ENCODE assay signal across 31 mouse cellular contexts in the genomic region with DNA sequence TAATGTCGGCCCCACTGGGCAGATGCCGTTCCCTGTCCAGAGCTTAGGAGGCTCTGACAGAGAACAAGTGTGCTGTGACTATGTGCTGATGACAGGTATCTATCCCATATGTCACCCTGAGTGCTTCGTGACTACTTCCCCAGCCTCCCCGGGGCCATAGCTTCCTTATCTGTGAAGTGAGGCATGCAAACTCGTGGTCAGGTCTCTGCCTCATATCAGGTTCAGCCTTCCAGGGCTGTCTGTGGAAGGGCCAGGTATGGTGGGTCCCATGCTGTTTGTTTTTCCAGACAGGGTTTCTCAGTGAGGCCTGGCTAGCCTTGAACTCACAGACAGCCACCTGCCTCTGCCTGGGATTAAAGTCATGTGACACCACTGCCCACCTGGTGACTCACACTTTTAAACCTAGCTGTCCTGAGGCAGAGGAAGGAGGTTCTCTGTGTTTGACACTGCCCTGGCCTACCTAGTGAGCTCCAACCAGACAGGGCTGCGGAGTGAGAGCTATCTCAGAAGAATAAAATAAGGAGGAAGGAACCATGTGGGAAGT. TPM values are rescaled to one million over a fixed set of nuclear protein-coding genes. Genes with fewer than 3 reads are reported as not detected.
"Had no signal": no experiment of that assay in that cellular context is flagged by ENCODE, and none has a peak within 500 bp of the region (broad histone marks: within the 10 kb centered on the region; RNA-seq: fewer than 3 reads in every experiment).

No protein-coding gene starts in this region.

- H3K36me3 ChIP-seq: kidney, embryonic 15.5 days; neural tube, embryonic 12.5 days; neural tube, embryonic 15.5 days had no signal

- H3K9me3 ChIP-seq: kidney, embryonic 15.5 days; liver, embryonic 13.5 days; neural tube, embryonic 12.5 days; neural tube, embryonic 15.5 days had no signal

- H3K4me2 ChIP-seq: kidney, embryonic 15.5 days; liver, embryonic 13.5 days; midbrain, embryonic 11.5 days; neural tube, embryonic 12.5 days; neural tube, embryonic 15.5 days had no signal

- DNase-seq: kidney, adult 11 months; kidney, adult 8-10 months; kidney, postnatal 10 days; kidney, postnatal 36 days; layer of hippocampus, postnatal 36 days; liver, embryonic 13.5 days; lung, adult 2 months; lung, postnatal 14 days; lung, postnatal 4 days; midbrain, embryonic 14.5 days; right cerebral cortex, adult 18-20 months; right cerebral cortex, postnatal 14 days; right cerebral cortex, postnatal 4 days; thymus, adult 2 months; thymus, postnatal 14 days; thymus, postnatal 4 days had no signal

- H3K9ac ChIP-seq: kidney, embryonic 15.5 days; liver, embryonic 13.5 days; neural tube, embryonic 12.5 days; neural tube, embryonic 15.5 days had no signal

- H3K4me3 ChIP-seq: kidney, embryonic 15.5 days; left cerebral cortex, adult 2 months; liver, embryonic 13.5 days; neural tube, embryonic 12.5 days; neural tube, embryonic 15.5 days had no signal

- H3K27ac ChIP-seq: kidney, embryonic 15.5 days; left cerebral cortex, adult 2 months; liver, embryonic 13.5 days; neural tube, embryonic 12.5 days; neural tube, embryonic 15.5 days; stomach, postnatal 0 days had no signal

RNA-seq across cellular contexts. Expression of a gene that starts 17.0 kb away (rescaled TPM):
- total RNA-seq: layer of hippocampus, adult 8-10 months; layer of hippocampus, postnatal 36 days; left cerebral cortex, adult 2 months; left cerebral cortex, postnatal 10 days; left cerebral cortex, postnatal 36 days; megakaryocyte progenitor cell, adult 5-6 weeks had no signal
- polyA plus RNA-seq: midbrain, embryonic 11.5 days; midbrain, embryonic 14.5 days had no signal

RNA-seq across cellular contexts. Expression of a gene that starts 38.2 kb away (rescaled TPM):
- total RNA-seq: liver, adult 2 months; megakaryocyte progenitor cell, adult 5-6 weeks had no signal
- polyA plus RNA-seq: limb, embryonic 11.5 days; liver, embryonic 13.5 days; midbrain, embryonic 11.5 days; stomach, embryonic 14.5 days had no signal

RNA-seq across cellular contexts. Expression of a gene that starts 42.8 kb away (rescaled TPM):
- total RNA-seq: megakaryocyte progenitor cell, adult 5-6 weeks had no signal

RNA-seq across cellular contexts. Expression of a gene that starts 47.4 kb away (rescaled TPM):
- total RNA-seq: layer of hippocampus, adult 8-10 months; layer of hippocampus, postnatal 36 days; left cerebral cortex, adult 2 months; left cerebral cortex, postnatal 10 days; left cerebral cortex, postnatal 36 days; megakaryocyte progenitor cell, adult 5-6 weeks had no signal
- polyA plus RNA-seq: kidney, embryonic 15.5 days; limb, embryonic 11.5 days; liver, embryonic 13.5 days; liver, embryonic 16.5 days; lung, embryonic 16.5 days; midbrain, embryonic 11.5 days; midbrain, embryonic 14.5 days; neural tube, embryonic 12.5 days; stomach, embryonic 14.5 days; stomach, postnatal 0 days had no signal
